8 mouse cellular contexts compared by ENCODE assay signal in genomic region chr14:54892200-54892599, GRCm38 (mm10). TPM values are rescaled to one million over a fixed set of nuclear protein-coding genes. Genes with fewer than 3 reads are reported as not detected.
DNase-seq lines count a peak whose midpoint lies in the region; ATAC-seq lines count a peak whose summit lies in the region.

TSS of gene Pabpn1 (plus strand) at chr14:54892500.

- H3K9ac ChIP-seq in midbrain, embryonic 16.5 days (ENCODE audit: low read depth, low read length), result no peak within 1 kb of the TSS

- WGBS in heart, embryonic 10.5 days, result 92% methylated on average over 3 of the region's 3 CpGs
- WGBS in midbrain, embryonic 16.5 days, result 93% methylated on average over 3 of the region's 3 CpGs

- peak within 1 kb of the TSS; percentile 80 for H3K4me3 ChIP-seq in heart, embryonic 10.5 days
- peak within 1 kb of the TSS; percentile 38 for H3K4me3 ChIP-seq in midbrain, embryonic 16.5 days (ENCODE audit: low read depth, low read length)

- H3K9me3 ChIP-seq in heart, embryonic 10.5 days, result no peaks in the 10 kb centered on the region
- no peaks in the 10 kb centered on the region for H3K9me3 ChIP-seq in midbrain, embryonic 16.5 days (replicated peaks; ENCODE audit: control insufficient read depth, low read length, poor library complexity, severe bottlenecking)

- no peak for ATAC-seq in common myeloid progenitor, adult 5-6 weeks (replicated peaks; ENCODE audit: low read depth, poor library complexity, severe bottlenecking)
- ATAC-seq in midbrain, embryonic 16.5 days, result no peak

- H3K27ac ChIP-seq in heart, embryonic 10.5 days, result peak within 1 kb of the TSS; percentile 97
- H3K27ac ChIP-seq in midbrain, embryonic 16.5 days (ENCODE audit: low read length), result peak within 1 kb of the TSS; percentile 78

- H3K4me2 ChIP-seq in midbrain, embryonic 16.5 days (ENCODE audit: low read length), result peak within 1 kb of the TSS; percentile 42

- peaks cover 15% of the 10 kb centered on the region for H3K4me1 ChIP-seq in heart, embryonic 10.5 days
- H3K4me1 ChIP-seq in midbrain, embryonic 16.5 days (ENCODE audit: control insufficient read depth, insufficient read depth, low read length), result peaks cover 17% of the 10 kb centered on the region

- no peaks in the 10 kb centered on the region for H3K27me3 ChIP-seq in heart, embryonic 10.5 days (ENCODE audit: insufficient read depth, poor library complexity, severe bottlenecking)
- H3K27me3 ChIP-seq in midbrain, embryonic 16.5 days (ENCODE audit: control insufficient read depth, insufficient read depth, low read depth, low read length), result no peaks in the 10 kb centered on the region

- peaks cover 20% of the 10 kb centered on the region for H3K36me3 ChIP-seq in heart, embryonic 10.5 days
- H3K36me3 ChIP-seq in midbrain, embryonic 16.5 days (ENCODE audit: control insufficient read depth, insufficient read depth, low read length), result peaks cover 7% of the 10 kb centered on the region

- DNase-seq in left cerebral cortex, adult 18-20 months (ENCODE audit: low spot score in 2 of 2), result no peak
- no peak for DNase-seq in left cerebral cortex, adult 11 months (ENCODE audit: low spot score)
- no peak for DNase-seq in heart, embryonic 10.5 days (ENCODE audit: low spot score)
- no peak for DNase-seq in layer of hippocampus, postnatal 36 days
- DNase-seq in cerebellum, adult 11-12 months, result no peak
- no peak for DNase-seq in cerebellum, postnatal 14 days

RNA-seq across cellular contexts. Expression of gene Pabpn1, which starts in this region (rescaled TPM):
- 100 to 1,000 TPM; 229 to 230 TPM for total RNA-seq in left cerebral cortex, adult 18-20 months (2021)
- total RNA-seq in common myeloid progenitor, adult 5-6 weeks (2017), result 466 and 493 TPM in 2 replicates
- 89.8 and 162 TPM in 2 replicates for polyA plus RNA-seq in heart, embryonic 10.5 days (2016; fragmentation: Nextera tagmentation; extraction: Ambion mirVana)
- 100 to 1,000 TPM; 231 to 275 TPM for total RNA-seq in layer of hippocampus, postnatal 36 days (2021)
- 150 and 163 TPM in 2 replicates for polyA plus RNA-seq in midbrain, embryonic 16.5 days (2015; fragmentation: Nextera tagmentation; extraction: Ambion mirVana)
